Mouse (Mus musculus): Measurements from ENCODE around the gene Gpt2. TPM values are rescaled to one million over a fixed set of nuclear protein-coding genes. Genes with fewer than 3 reads are reported as not detected.

The Gpt2 gene
- total RNA-seq, 2 experiments from 2014 or later = 33.9 to 36.6 TPM

DNA sequence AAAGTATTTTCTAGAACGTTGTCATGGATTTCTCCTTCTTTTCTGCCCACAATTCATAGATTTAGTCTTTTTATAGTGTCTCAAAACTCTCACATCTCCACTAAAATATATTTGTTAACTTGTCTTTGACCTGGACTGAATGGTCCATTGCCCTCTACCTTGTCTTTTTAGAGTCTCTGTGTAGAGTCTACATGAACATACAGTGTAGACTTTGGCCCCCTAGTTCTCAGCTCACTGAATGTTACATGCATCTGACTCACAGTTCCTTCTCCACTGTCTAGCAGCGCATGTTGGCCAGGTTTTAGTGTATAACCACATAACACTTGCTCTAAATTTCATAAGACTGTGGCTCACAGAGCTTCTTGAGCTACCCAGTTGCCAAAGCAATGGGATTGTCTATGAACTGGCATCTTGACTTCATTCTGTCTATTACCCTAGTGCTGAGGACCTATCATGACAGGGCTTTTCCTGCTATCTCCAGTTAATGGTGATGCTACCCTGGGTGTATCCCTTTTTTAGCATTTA lies 81.7 kb downstream of the Gpt2 start:
- DNase-seq (ENCODE audit: low spot score in 2 of 2) = no peak

Other genes with a start within 250 kb of the Gpt2 start
- 10 to 100 TPM; 25.9 to 26.8 TPM for gene Orc6, start 192.9 kb upstream of the Gpt2 start, total RNA-seq (2021)
- 10 to 100 TPM; 69.9 to 71.8 TPM for gene Vps35, start 192.8 kb upstream of the Gpt2 start, total RNA-seq (2021)
- gene Mylk3, start 106.2 kb upstream of the Gpt2 start, total RNA-seq (2021) = 1 to 10 TPM; 3.7 to 4.4 TPM
- gene 4921524J17Rik, start 59.7 kb upstream of the Gpt2 start, total RNA-seq (2021) = 10 to 100 TPM; 23.1 to 24.9 TPM
- gene Dnaja2, start 62.8 kb downstream of the Gpt2 start, total RNA-seq (2021) = 100 to 1,000 TPM; 160 to 170 TPM
- 1 to 10 TPM; 4.7 to 5.3 TPM for gene Neto2, start 208.3 kb downstream of the Gpt2 start, total RNA-seq (2021)

Data from gastrocnemius, postnatal 4 days (tissue).